Mouse (Mus musculus): ENCODE measurements at regions not wholly inside any gene's neighbourhood (a gene's known extent, or its start where the extent isn't known, plus 50 kb on each side); places are given as distances from the start of the nearest gene placed in this dataset.
"Not testable (repeated sequence)": the region's sequence is repeated elsewhere in the genome, so short reads cannot be mapped to it uniquely, and the experiment has no call there.

- not testable (repeated sequence) for DNase-seq (ENCODE audit: extremely low spot score)
These were observed 116.8 kb downstream of the Rfpl4b start for GRCm38 (mm10) chr10:38704762-38705130.

- no peak for DNase-seq (ENCODE audit: extremely low spot score)
These were observed 117.4 kb downstream of the Rfpl4b start for GRCm38 (mm10) chr10:38703954-38704761.

- no peak for DNase-seq (ENCODE audit: extremely low spot score)
These were observed 144.1 kb downstream of the Rfpl4b start for GRCm38 (mm10) chr10:38677453-38677852.

- no peak for DNase-seq (ENCODE audit: extremely low spot score)
These were observed 153.0 kb downstream of the Rfpl4b start for GRCm38 (mm10) chr10:38668610-38669009.

GRCm38 (mm10) chr10:38667841-38668240 is 153.7 kb downstream of the Rfpl4b start:
- DNase-seq (ENCODE audit: extremely low spot score), result no peak

GRCm38 (mm10) chr10:38635695-38636094 is 185.9 kb downstream of the Rfpl4b start:
- DNase-seq (ENCODE audit: extremely low spot score), result no peak

GRCm38 (mm10) chr10:38629907-38630505 is 191.6 kb downstream of the Rfpl4b start:
- DNase-seq (ENCODE audit: extremely low spot score), result no peak

GRCm38 (mm10) chr10:38623399-38623798 is 198.2 kb downstream of the Rfpl4b start:
- no peak for DNase-seq (ENCODE audit: extremely low spot score)

GRCm38 (mm10) chr10:38609606-38610510 is 211.7 kb downstream of the Rfpl4b start:
- DNase-seq (ENCODE audit: extremely low spot score), result no peak

- no peak for DNase-seq (ENCODE audit: extremely low spot score)
These were observed 235.5 kb downstream of the Rfpl4b start for GRCm38 (mm10) chr10:38586061-38586460.

- DNase-seq (ENCODE audit: extremely low spot score), result no peak
These were observed 245.9 kb downstream of the Rfpl4b start for GRCm38 (mm10) chr10:38575726-38576125.

- DNase-seq (ENCODE audit: extremely low spot score), result no peak
These were observed 247.9 kb downstream of the Rfpl4b start for GRCm38 (mm10) chr10:38573728-38574127.

GRCm38 (mm10) chr10:38573146-38573545 is 248.4 kb downstream of the Rfpl4b start:
- no peak for DNase-seq (ENCODE audit: extremely low spot score)

GRCm38 (mm10) chr10:38567270-38567669 is 254.3 kb downstream of the Rfpl4b start:
- no peak for DNase-seq (ENCODE audit: extremely low spot score)

- no peak for DNase-seq (ENCODE audit: extremely low spot score)
These were observed 255.2 kb downstream of the Rfpl4b start for GRCm38 (mm10) chr10:38566361-38566760.

GRCm38 (mm10) chr10:38555040-38555439 is 266.5 kb downstream of the Rfpl4b start:
- peak; percentile 43 for DNase-seq (ENCODE audit: extremely low spot score)

- peak; percentile 76 for DNase-seq (ENCODE audit: extremely low spot score)
These were observed 267.6 kb downstream of the Rfpl4b start for GRCm38 (mm10) chr10:38553688-38554680.

GRCm38 (mm10) chr10:38553326-38553687 is 268.3 kb downstream of the Rfpl4b start:
- DNase-seq (ENCODE audit: extremely low spot score), result no peak

- peak; percentile 48 for DNase-seq (ENCODE audit: extremely low spot score)
These were observed 269.1 kb downstream of the Rfpl4b start for GRCm38 (mm10) chr10:38552350-38553076.

- DNase-seq (ENCODE audit: extremely low spot score), result no peak
These were observed 281.5 kb downstream of the Rfpl4b start for GRCm38 (mm10) chr10:38540031-38540430.
